Mouse (Mus musculus) cerebellum, postnatal 10 days (tissue): ENCODE results near the gene Gm49601.

Experiments
- DNase-seq, 2 experiments: peaks; one replicate each; pipeline ENCODE4 v3.0.0; 2021; ENCODE audit warnings: mixed read lengths in 2 of 2

The Gm49601 gene

DNA sequence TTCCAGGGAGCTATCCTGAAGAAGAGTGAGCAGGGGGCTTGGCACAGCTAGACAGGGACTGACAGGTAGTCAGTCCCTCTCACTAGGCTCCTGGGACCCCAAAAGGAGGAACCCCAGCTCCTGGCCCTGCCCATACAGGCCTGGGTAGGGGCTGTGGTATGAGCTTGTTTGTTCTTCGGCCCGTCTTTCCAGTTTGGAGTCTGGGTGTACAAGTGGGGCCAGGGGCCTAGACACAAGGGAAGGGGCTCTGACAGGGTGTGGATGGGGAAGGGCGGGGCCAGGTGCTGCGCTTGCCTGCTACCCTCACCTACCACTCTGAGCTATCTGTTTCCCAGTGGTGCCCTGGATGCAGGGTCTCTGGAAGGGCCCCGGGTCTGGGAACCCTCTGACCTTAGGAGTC, 20.5 kb downstream of the Gm49601 start:
- no peak for DNase-seq

DNA sequence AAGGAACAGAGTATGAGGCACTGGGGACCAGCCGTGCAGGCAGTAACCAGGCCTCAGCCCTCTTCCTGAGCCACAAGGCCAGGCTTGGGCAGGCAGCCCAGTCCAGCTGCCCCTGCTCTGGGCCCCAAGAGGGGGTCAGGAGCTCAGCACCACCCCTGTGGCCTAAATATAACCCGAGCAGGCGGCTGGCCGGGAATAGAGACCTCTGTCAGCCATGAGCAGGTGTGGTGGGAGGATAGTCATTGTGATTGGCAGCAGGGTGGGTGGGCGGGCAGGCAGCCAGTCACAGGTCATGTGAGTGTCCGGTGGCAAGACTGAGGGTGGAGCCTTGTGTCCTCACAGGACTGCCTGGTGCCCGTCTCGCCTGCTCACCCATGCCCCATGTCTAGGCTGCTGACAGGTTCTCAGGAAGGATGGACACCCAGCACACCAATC, 21.9 kb downstream of the Gm49601 start:
- peak in 1 of 2 experiments; percentile 30 for DNase-seq

DNA sequence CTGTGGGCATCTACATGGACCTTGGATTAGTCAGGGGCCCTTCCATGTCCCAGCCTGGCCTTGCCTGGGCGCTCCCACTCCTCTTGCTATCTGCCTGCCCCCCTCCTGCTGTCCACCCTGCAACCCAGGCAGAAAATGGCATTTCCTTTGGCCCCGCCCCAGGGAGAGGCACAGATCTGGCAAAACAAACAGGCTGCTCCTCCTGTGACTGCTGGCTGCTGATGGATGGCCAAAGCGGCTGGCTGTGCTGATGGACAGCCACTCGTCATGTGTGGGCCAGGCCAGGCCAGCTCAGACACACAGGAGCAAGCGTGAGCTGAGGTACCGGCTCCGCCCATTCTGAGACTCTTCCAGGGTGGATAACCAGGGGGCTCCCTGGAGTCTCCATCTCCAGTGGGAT, 24.8 kb downstream of the Gm49601 start:
- DNase-seq = peak; percentile 52 to 70

DNA sequence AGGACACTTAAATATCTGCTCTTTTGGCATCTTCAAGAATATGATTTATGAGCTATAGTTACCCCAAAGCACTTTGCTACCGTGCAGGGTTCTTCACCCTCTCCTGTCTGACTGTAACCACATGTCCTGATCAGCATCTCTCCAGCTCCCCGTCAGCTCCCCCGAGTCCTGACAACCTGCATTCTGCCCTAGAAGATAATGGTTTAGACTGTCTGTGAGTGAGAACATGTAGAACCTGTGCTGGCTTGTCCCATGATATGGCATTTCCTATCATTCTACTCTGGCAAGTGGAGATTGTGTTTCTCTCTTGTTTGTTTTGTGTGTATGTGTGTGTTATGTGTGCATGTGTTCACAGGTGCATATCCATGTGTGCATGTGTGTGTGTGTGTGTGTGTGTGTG, 28.2 kb downstream of the Gm49601 start:
- DNase-seq = no peak

DNA sequence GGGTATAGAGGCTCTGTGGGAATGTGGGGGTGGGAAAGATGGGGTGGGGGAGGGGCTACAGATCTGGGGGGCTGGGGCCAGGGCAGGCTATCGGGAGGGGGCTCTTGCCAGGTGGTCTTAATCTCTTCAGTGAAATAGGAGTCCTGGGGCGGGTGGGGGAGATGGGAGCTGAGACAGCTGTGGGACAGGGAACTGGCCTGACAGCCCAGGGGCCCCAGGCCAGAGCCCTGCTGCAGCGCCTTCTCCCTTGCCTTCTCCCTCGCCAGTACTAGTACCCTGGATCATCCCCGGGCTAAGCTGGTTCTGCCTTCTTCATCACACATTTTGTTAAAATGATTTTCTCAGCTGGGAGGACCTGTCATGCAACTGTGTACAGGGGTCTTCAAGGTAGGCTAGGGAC, 30.0 kb downstream of the Gm49601 start:
- no peak for DNase-seq

DNA sequence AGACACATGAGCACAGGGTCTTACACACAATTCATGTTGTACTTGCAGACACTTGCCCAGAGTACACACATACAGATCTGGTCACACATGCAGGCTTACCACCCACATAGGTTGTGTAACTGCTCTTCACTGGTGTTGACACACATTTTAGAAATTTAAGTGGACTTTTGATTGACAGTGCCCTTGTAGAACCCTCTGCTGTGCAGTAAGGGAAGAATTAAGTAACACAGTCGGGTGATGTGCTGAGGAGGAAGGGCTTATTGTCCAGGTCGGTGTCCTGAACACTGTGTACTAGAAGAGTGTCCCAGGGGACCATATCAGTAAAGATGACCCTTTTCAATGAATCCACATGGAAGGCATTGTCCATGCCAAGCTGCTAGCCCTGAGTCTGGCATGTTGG, 32.3 kb downstream of the Gm49601 start:
- no peak for DNase-seq

DNA sequence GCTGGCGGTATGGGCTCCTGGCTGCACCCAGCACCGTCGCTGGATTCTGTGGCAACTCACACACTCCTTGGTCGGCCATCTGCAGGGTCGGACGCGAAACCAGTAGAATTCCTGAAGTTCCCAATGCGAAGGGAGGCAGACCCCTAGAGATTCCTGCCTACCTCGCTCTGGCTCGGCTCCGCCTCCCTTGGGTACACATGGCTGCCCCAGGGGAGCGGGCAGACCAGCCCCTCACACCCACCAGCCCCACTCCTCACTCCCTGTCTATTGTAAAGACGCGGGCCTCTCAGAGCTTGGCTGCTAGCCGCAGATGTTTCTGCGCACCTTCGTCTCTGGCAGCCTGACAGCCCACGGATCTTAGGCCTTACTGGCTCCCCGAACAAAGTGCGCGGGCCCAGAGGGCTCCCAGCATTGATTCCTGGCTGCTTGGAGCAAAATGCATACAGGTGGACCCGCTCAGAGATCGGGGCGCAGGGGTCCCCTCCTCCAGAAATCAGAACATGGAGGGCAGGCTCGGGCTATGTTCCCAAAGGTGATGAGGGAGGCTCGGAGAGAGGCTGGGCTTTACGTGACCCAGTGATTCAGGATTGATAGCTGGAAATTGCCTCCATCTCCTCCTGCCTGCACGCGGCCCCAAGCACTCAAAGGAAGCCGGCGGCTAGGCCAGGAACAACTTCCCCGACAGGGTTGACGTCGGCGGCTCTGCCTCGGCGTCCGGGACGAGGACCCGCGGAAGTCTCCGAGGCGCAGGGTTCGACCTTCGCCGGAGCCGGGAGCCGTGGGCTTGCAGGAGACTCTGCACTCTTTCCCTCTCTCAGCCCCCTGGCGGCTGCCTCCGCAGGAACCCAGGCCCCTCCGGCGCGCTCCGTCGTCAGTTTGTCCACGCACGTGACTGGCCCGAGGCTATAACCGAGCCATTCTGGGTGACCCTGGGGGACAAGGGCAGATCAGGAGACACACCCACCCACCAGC, 34.9 kb downstream of the Gm49601 start:
- peak in 1 of 2 experiments; percentile 31 for DNase-seq

DNA sequence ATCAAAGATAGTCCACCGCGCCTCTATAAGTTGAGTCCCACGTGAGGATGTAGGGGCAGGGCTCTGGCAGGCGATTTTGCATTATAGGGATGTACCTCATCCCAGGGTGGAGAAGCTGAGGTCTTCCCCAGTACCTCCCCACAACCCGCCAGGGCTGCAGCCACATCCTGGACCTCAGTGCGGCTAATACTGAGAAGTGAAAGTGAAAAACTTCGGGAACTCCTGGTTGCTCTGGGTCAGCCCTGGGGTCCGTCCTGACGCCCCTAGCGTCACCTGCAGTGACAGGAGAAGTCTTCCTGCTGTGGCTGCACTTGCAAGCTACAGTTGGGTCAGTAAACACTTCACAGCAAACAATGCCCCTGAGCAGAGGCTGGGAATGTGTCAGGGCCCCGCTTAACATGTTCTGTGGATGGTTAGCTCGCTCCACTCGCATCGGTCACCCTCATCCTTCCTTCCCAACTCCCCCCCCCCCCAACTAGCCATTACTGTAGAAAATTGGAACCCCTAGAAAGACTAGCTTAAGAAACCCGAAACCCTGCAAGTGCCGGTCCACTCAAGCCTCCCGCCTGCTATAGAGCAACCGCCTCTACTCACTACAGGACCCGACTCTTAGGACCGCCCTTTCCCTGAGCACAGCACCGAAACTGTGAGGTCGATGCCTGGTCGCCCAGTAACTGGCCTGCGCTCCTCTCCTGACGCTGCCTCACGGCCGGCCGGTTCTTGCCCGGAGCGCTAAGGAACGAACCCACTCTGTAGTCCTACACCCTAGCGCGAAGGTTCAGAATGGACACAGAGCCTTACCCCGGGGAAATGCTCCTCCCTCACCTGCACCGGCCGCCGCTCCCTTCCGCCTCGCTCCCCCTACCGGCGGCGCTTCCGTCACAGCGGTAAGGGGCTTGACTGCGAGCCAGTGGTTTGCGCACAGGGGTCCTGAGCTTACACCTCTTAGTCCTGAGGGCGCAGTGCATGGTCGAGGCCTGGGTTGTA, 36.1 kb downstream of the Gm49601 start, which contains the start of gene Tbx1:
Gene Tbx1, minus strand, starts transcription at position 868 of the 987 bp plus-strand sequence.
- DNase-seq = peak in 1 of 2 experiments; percentile 33

DNA sequence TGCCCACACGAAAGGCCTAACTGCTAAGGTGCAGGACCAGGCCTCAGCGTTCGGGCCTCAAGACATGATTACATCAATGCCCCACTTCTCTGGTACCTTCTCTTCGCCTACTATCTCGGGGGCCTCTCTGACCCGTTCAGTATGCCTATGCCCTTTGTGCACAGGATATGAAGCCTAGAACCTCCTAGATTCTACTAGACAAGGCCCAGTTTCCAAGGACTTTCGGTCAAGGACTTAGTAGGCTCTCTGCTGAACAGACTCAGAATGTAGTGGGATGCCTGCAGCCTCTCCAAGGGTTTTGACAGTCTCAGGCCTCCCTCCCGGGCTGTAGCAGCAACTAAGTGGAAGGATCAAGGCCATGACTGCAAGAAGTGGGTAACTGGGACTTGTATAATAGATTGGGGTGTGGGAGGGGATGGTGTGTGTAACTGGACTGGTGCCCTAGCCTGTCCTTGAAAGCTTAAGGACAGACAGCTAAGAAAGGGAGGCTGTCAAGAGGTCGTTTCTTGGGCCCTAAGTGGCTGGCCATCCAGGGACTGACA, 37.1 kb downstream of the Gm49601 start:
- no peak for DNase-seq

DNA sequence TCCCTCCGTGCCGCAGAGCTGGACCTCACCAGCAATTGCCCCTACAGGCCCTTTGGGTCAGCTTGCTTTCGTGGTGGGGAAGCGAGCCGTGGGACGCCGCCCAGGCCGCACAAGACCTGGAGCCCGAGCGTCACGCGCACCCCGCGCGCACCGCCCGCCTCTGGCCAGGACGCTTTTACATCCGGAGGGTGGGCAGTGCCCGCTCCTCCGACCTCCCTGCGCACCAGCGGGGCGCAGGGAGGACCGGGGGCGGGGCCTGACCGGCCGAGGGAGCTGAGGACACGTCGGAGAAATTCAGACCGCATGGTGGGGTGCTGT, 37.5 kb downstream of the Gm49601 start:
- no peak for DNase-seq

DNA sequence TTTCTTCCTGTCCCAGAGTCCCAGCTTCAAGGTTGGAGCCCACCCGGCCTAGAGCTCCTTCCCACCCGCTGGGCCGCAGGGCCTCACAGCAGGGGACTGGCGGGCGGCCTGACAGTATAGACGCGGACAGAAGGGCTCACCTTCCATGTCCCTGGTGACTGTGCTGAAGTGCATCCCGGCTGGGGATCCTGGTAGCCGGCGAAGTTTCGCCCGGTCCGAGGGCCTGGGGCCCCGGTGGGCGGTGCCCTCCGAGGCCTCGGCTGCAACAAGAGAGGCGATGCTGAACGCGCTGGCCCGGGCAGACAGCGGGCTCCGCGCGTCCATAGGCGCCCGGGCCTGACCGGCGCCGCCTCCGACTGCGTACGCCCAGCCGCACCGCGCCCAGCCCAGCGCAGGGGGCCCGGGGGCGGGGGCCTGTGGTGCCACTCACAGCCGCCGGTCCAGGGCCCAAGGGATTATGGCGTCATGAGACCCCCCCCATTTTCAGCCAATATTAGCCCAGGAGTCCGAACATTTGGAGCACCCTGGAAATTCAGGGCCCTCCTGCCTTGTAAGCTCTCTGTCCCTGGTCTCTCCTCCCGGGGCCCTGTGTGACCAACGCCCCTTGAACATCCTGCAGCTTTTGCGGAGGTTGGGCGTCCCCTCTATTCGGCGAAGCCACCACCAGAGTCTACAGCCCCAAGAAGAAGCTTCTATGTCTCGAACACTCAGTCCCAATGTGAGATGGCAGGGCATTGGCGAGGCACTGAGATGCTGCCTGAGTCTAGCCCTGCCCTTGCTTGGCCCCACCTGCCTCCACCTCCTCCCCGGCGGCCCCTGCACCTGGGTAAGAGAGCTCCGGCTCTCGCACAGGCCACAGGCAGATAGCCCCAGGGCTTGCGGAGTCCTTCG, 38.1 kb downstream of the Gm49601 start:
- peak; percentile 44 to 48 for DNase-seq

DNA sequence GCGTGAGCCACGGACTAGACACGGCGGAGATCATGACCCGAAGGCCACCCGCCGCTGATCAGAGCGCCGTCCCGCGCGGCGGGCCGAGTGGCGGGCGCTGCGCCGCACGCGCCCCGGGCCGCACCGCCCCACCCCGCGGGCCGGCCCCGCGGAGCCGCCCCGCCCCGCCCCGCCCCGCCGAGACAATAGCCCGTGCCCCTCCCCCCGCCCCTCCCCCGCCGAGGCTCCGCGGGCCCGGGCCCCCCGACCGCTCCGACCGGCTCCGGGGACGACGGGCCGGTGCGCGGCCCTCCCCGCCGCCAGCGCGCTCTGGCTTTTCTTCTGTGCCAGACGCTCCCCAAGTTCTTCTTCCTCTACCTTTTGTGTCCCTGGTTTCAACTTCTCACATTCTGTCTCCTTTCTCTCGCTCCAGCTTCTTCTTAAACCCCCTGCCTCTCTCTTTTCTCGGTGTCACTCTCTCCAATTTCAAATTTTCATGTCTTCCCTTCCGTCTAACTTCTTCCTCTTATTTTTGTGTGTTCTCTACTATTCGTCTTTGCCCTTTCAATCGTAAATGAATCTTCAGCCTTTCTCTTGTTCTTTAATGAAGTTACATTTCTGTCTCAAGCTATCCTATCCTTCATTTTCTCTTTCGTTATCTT, 39.2 kb downstream of the Gm49601 start:
- DNase-seq = no peak

DNA sequence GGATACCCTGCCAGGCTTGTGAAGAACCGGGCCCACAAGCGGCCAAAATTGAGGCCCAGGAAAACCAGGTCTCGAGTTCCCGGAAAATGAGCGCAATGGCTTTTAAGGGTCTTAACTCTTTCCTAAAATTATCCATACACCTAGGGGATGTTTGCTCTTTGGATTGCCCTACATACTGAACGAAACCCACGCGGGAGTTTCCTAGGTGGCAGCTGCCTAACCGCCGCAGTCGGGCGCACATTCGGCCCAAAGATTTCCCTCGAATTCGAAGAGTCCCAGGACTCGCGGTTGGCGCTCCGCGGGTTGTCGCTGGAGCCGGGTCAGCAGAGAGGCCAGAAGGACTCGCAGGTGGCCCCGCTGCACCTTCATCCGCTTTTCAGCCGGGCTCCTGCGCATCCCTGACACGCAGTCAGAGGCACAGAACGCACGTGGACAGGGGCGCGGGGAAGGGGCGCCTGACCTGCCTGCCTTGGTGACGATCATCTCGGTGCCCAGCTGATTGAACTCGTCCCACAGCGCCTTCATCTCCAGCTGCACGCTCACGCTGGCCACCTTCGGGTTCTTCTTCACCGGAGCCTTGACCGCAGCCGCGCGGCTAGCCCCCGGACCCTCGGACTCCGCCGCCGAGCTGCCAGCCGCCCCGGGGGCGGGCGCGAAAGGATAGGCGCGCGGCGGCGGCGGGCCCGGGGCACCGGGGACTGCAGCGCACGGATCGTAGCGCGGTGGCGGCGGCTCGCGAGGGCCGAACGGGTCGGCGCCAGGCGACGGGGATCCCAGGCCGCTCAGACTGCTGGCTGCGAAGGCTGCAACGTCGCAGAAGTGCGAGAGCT, 39.9 kb downstream of the Gm49601 start:
- DNase-seq = peak in 1 of 2 experiments; percentile 43

DNA sequence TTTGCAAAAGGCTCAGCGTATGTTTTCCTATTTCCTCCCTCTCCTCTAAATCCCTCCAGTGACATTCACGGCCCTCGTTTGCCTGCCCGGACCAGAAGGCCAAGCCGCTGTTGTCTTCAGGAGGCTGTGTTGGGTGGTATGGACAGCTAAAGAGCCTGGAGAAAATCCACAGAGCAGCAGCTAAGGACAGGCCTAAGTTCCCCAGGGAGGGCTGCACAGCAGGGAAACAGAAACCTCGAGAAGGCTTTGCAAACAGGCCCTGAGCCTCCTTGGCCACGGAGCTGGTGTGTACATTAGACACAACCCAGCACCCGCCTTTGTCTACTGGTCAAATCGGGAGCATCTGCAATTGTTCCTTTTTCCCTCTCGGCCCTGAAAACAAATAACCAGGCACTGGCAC, 40.6 kb downstream of the Gm49601 start:
- peak in 1 of 2 experiments; percentile 37 for DNase-seq

DNA sequence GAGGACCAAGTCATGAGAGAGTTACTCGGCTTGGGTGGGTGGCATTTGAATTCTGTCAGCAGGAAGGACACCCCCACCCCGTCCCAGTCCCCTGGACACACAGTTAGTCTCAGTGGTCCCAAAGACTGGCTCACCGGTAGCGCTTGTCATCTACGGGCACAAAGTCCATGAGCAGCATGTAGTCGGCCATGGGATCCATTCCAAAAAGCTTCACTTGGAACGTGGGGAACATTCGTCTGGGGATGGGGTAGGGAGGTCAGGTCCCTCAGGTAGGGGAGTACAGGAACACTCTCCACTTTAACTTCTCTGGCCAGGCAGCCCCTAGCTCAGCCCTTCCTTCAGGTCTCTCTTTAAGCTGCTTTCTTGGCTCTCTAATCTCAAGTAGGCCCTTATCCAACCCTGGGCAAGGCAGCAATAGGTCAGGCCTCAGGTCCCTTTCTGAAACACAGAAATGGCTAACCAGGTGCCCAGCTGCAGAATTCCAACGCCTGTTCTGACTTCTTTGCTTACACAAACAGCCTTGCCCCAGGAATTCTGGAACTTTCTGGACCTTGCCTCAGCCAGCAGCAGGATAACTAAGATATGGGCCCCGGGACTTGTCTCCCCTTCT, 41.2 kb downstream of the Gm49601 start:
- DNase-seq = no peak

DNA sequence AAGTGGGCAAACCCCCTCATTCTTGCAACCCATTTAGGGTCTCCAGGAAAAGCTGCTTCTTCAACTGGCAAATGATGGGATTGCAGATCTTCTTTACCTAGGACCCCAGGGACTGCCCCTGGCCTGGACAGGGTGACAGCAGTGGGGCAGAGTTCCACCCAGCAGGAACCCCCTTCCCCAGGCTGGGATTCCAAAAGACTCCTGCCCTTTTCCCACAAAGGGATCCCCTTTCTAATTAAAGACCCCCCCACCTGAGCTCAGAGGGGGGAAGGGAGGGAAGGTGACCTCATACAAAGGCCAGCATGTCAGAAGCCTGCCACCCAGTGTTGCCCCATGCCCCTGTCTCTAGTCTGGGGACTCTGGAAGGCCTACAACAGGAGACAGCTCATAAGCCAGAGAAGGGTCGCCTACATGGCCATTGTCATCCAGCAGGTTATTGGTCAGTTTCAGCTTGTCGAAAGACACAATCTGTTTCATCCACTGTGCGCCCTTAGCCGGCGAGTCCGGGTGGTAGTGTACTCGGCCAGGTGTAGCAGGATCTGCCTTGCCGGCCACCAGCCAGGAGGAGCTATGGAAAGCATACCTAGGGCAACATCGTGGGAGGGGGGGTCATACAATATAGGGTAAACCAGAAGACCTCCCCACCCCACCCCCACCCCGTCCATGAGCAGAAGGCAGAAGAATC, 42.4 kb downstream of the Gm49601 start:
- DNase-seq = no peak

DNA sequence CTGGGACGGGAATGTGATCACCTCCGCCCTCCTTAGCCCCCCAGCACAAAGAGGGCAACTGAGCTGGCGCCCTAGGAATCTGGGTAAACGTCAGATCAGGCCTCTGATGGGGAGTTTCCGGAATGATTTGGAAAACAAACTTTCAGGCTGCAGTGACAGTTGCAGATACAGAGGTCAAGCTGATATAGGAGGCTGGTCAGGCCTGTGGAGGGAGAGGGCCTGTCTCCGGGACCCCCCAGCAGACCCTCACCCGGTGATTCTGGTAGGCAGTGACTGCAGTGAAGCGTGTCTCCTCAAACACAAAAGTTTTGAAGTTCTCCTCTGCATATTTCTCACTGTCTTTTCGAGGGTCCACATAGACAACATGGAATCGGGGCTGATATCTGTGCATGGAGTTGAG, 43.1 kb downstream of the Gm49601 start:
- no peak for DNase-seq

DNA sequence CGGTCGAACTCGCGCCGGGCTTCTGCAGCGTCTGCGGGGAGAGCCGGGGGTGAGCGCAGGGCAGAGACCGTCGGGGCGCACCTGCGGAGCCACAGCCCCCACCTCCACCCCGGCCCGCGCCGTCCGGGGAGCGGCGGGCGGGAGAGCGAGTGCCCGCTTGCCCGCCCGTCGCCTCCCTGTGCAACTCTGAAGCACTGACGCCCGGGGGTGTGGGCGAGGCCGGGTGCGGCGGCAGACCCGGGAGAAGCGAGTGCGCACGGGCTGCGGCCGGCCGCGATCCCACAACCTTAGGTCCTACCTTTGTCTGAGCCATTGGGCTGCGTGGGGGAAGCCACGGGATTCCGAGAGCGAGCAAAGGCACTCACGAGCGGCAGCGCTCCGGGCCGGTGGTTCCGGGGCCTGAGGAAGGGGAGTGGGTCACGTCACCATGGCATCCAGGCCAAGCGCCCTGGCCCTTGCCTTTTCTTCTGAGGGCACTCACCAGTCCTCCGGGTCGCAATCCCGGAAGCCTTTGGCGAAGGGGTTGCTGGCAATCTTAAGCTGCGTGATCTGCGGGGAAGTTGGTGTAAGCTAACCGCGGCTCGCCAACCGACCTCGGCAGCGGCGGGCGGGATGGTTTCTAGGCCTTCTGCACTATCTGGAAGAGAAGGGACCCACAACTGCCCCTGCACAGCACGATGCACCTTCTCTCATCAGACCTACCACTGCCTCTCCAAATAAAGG, 43.6 kb downstream of the Gm49601 start:
- no peak for DNase-seq
